Mouse (Mus musculus) ovary, postnatal 10 days (tissue): ENCODE results near the gene Adam1a.

Experiments used
- DNase-seq: peaks from one replicate; pipeline ENCODE4 v3.0.0; 2022; ENCODE audit warnings: low spot score

Gene Adam1a

GRCm38 (mm10) chr5:121544910-121545792 lies at the start of gene Adam1a, which contains the start of gene Gm42878:
Adam1a (minus strand) TSS chr5:121545482.
Gm42878 (minus strand) TSS chr5:121545482.
- DNase-seq, result peak; percentile 22

GRCm38 (mm10) chr5:121594714-121595313 lies 49.5 kb upstream of the Adam1a start:
- DNase-seq, result no peak

- peak; percentile 64 for DNase-seq
Measured at GRCm38 (mm10) chr5:121593451-121594401, 48.4 kb upstream of the Adam1a start, which contains the start of gene Aldh2. Aldh2 (minus strand) TSS chr5:121593824.

- DNase-seq, result no peak
Measured at GRCm38 (mm10) chr5:121592816-121593407, 47.6 kb upstream of the Adam1a start.

GRCm38 (mm10) chr5:121592064-121592815 lies 47.0 kb upstream of the Adam1a start:
- no peak for DNase-seq

- no peak for DNase-seq
Measured at GRCm38 (mm10) chr5:121591417-121592063, 46.3 kb upstream of the Adam1a start.

- DNase-seq, result no peak
Measured at GRCm38 (mm10) chr5:121589928-121590327, 44.6 kb upstream of the Adam1a start.

- no peak for DNase-seq
Measured at GRCm38 (mm10) chr5:121586400-121587039, 41.2 kb upstream of the Adam1a start.

GRCm38 (mm10) chr5:121585699-121586098 lies 40.4 kb upstream of the Adam1a start:
- DNase-seq, result no peak

- DNase-seq, result no peak
Measured at GRCm38 (mm10) chr5:121585005-121585404, 39.7 kb upstream of the Adam1a start.

- peak; percentile 85 for DNase-seq
Measured at GRCm38 (mm10) chr5:121583765-121584501, 38.7 kb upstream of the Adam1a start.

GRCm38 (mm10) chr5:121581945-121582344 lies 36.7 kb upstream of the Adam1a start:
- no peak for DNase-seq

GRCm38 (mm10) chr5:121576927-121577488 lies 31.7 kb upstream of the Adam1a start:
- DNase-seq, result no peak

- DNase-seq, result no peak
Measured at GRCm38 (mm10) chr5:121575867-121576266, 30.6 kb upstream of the Adam1a start.

- DNase-seq, result no peak
Measured at GRCm38 (mm10) chr5:121574145-121574544, 28.9 kb upstream of the Adam1a start.

GRCm38 (mm10) chr5:121570787-121571186 lies 25.5 kb upstream of the Adam1a start:
- DNase-seq, result no peak

- no peak for DNase-seq
Measured at GRCm38 (mm10) chr5:121569881-121570420, 24.7 kb upstream of the Adam1a start.

GRCm38 (mm10) chr5:121566035-121566681 lies 20.9 kb upstream of the Adam1a start:
- no peak for DNase-seq
